Mouse (Mus musculus) hindlimb bud, embryonic 11.5 days (tissue): ENCODE data around the gene 2200002D01Rik.

Source experiments
- DNase-seq: peaks from one replicate; pipeline ENCODE4 v3.0.0-alpha.2; 2012; ENCODE audit warnings: low read depth, low spot score; ENCODE audit errors: extremely low spot score

2200002D01Rik gene

DNA sequence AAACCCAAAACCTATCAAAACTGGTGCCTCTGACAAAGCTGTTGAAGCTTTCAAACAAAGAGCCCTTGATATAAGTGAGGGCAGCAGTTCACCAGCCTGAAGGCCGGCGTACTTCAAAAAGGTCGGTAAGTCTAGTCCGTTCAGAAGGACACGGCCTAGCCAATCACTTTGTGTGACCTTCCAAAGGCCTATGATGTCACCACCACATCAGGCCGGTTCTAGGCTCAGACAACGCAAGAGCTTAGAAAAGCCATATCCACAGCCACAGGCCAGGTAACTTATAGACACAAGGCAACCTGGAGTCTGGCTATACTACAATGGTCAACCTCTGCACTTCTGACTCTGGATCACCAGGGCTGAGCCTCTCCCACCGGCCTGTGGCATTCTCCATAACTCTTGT lies 31.7 kb upstream of the 2200002D01Rik start:
- DNase-seq: no peak

- DNase-seq: no peak
Measured at GRCm38 (mm10) chr7:29279261-29279660, 31.0 kb upstream of the 2200002D01Rik start.

GRCm38 (mm10) chr7:29277510-29277909 lies 29.2 kb upstream of the 2200002D01Rik start:
- DNase-seq: no peak

DNA sequence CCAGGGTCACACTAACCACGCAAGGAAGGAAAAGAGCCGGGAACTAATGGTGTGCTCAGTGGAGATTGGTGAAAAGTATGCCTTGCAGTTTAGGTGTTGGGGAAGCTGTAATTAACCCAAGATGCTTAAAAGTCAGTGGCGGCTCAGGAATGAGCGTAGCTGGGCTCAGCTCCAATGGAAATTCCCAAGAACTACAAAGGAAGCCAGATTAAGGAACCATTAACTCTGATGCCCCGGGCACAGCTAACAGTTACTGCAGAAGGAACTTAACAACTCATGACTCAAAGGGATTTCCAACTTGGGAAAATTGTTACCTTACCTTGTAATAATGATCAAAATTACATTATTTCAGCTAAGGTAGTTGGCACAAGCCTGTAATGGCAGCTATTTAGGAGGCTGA lies 28.4 kb upstream of the 2200002D01Rik start:
- no peak for DNase-seq

DNA sequence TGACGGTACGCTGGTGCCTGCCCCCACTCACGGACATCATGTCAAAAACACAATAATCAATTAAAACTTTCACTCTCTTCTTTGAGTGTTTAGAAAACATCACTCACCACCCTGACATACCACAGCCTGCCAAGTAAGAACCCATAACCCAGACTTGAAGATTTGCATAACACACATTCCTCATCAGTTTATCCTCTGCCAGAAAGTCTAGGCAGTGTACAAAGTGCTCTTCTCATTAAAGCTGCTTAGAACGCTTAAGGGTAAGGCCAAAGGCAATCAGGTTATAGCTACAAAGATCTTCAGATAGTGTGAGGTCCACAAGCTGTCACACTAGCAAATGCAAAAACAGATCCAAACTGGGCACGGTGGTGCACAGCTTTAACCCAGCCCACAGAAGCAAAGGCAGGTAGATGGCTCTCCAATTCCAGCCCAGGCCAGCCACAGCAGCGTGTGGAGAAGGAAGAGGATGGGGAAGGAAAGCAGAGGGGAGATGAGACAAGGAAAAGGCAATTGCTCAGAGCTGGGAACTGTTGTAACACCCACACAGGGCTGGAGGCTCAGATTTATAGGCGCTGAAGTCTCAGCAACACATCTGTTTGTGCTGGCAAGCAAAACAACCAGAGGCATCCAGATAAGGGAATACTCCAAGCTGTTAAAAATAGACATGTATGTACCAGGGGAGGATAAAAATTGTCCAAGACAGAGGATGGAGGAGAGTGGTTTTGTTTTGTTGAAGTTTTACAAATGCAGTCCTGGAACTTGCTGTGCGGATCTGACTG lies 23.6 kb upstream of the 2200002D01Rik start:
- no peak for DNase-seq

- no peak for DNase-seq
Measured at GRCm38 (mm10) chr7:29270445-29270844, 22.2 kb upstream of the 2200002D01Rik start.

- DNase-seq: no peak
Measured at GRCm38 (mm10) chr7:29266931-29267330, 18.7 kb upstream of the 2200002D01Rik start.

- no peak for DNase-seq
Measured at GRCm38 (mm10) chr7:29265636-29266035, 17.4 kb upstream of the 2200002D01Rik start.

GRCm38 (mm10) chr7:29263831-29264230 lies 15.6 kb upstream of the 2200002D01Rik start:
- no peak for DNase-seq

- DNase-seq: no peak
Measured at GRCm38 (mm10) chr7:29262151-29262550, 13.9 kb upstream of the 2200002D01Rik start.

DNA sequence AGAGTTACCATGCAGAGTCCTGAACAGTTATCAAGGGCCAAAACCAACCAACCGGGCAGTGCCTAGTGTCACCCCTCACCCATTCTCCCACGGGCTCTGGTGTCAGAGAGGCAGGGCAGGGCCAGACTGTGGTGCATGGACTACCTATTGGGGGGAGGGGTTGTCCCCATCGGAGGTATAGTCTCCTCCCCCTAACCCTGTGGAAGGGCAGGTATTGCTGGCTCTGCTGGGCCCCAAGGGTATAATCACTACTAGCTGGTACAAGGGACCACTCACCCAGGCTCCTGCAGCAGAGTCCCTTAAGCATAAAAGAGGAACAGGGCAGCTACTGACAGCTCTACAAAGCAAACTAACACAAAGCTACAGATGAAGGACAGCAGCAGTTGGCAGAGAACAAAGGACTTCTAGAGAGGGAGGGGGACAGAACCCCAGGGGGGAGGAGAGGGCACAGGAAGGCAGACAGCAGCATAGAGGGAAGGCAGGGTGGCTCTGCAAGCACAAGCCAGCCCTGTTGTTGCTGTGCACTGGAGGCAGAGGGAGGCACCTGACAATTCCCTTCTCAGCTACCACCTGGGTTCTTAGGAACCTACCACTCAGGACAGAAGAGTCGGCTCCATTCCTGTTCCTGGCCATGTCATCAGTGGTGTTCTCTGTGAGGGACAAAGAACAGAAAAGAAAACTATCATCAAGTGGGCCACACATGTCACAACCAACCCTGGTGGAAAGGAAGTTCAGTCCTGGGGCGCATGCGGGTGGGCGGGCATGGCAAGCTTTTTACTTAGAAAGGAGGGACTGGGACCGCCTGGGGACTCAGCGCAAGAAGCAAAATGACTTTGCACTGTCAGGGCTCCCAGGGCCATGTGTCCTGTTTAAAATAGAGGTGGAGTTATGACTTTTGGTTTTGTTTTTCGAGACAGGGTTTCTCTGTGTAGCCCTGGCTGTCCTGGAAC lies 11.8 kb upstream of the 2200002D01Rik start:
- DNase-seq: no peak

- no peak for DNase-seq
Measured at GRCm38 (mm10) chr7:29257368-29257767, 9.1 kb upstream of the 2200002D01Rik start.

- DNase-seq: no peak
Measured at GRCm38 (mm10) chr7:29255875-29256274, 7.6 kb upstream of the 2200002D01Rik start.

- DNase-seq: no peak
Measured at GRCm38 (mm10) chr7:29253842-29254241, 5.6 kb upstream of the 2200002D01Rik start.

DNA sequence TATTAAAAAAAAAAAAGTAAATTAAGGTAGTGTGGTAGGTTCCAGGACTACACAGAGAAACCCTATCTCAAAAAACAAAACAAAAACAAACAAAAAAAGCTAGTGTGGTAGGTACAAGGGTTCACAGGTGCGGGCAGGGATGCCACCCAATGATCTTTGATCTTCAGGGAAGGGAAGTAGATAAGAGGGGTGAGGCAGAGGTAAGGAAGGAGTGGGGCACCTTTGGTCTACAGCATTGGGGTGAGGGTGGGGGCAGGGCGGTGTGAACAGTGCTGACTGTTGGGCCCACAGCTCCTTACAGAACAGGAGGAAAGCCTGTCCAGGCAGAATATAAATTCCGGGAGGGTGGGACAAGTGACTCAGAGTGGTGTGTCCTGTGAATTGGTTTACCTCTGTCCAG lies 2.9 kb upstream of the 2200002D01Rik start:
- no peak for DNase-seq

DNA sequence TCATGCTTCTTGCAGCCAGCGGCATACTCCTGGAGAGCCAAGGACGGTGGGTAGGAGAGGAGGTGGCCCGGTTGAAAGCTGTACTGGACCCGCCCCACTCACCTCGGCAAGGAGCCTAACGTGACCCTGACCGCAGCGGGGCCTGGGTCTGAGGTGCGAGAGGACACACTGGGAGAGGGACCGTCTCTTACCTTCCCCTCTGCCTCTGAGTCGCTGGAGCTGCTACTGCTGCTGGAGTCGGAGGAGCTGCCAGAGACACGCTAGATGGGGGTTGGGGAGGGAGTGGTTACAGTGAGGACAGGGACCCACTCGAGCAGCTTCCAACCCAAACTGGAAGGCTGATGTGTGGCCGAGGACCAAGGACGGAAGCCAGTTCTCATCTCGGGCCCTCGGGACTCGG lies 560 bp downstream of the 2200002D01Rik start:
- no peak for DNase-seq

DNA sequence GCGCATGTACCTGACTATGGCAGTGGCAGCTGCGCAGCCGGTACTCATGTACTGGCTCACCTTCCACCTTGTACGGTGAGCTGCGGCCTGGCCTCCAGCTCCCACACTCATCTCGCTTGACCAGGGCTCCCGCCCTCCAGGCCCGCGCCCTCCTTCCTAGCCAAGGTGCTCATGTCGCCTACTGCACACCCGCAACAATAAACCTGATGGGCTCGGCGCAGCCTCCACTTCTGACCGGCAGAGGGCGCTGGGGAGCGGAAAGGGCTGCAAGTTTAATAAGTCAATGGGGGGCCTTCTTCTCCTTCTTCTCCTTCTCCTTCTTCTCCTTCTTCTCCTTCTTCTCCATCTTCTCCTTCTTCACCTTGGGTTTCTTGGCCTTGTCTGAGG lies 959 bp downstream of the 2200002D01Rik start:
- no peak for DNase-seq

- no peak for DNase-seq
Measured at GRCm38 (mm10) chr7:29246619-29247313, 1.5 kb downstream of the 2200002D01Rik start.

DNA sequence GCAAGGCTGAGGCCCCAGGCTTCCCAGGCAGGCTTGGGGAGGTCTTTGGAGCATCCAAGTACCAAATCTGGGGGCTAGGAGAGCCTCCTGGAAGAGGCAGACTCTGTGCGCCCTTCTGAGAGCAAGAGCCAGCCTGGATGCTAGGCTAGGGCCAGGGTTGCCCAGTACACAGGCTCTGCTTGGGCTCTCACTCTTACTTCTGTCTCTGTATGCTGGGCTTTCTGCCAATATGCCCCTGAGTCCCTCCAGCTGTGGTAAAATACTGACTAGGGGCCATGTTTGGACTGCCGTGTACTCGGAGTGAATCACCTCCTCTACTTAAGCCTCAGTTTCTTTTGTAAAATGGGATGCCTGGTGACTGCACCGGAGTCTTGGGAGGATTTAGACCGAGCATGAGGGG lies 2.3 kb downstream of the 2200002D01Rik start:
- no peak for DNase-seq

GRCm38 (mm10) chr7:29244732-29245416 lies 3.4 kb downstream of the 2200002D01Rik start:
- no peak for DNase-seq
